Mouse (Mus musculus) thymus, adult 2 months (tissue): Measurements from ENCODE around the gene Gm10354.
"Not testable (repeated sequence)": the region's sequence is repeated elsewhere in the genome, so short reads cannot be mapped to it uniquely, and the experiment has no call there.

Experiments used
- CTCF ChIP-seq: fragments of 200-500 bp; IDR thresholded peaks from 2 replicates; pipeline ENCODE4 v1.5.1; 2012; ENCODE audit warnings: mild to moderate bottlenecking, control low read depth, low read length, moderate library complexity, borderline replicate concordance; ENCODE audit not compliant: control insufficient read depth, poor library complexity, insufficient read depth; ENCODE audit errors: extremely low read depth
- POLR2A ChIP-seq: fragments of 200-500 bp; IDR thresholded peaks from 2 replicates; pipeline ENCODE4 v1.6.1; 2012; ENCODE audit warnings: mild to moderate bottlenecking, low read length, control low read depth, moderate library complexity; ENCODE audit not compliant: control insufficient read depth, poor library complexity, insufficient read depth; ENCODE audit errors: extremely low read depth

- not testable (repeated sequence) for TF ChIP-seq POLR2A, CTCF
Measured at GRCm38 (mm10) chr5:14990375-14991158, 11.8 kb upstream of the Gm10354 start.
